Mouse (Mus musculus) embryo, embryonic 9.5 days (tissue): ENCODE measurements around the gene Grm8.

Experiments used
- DNase-seq: peaks from one replicate; pipeline ENCODE4 v3.0.0-alpha.2; 2017; ENCODE audit errors: extremely low spot score

Gene Grm8

DNA sequence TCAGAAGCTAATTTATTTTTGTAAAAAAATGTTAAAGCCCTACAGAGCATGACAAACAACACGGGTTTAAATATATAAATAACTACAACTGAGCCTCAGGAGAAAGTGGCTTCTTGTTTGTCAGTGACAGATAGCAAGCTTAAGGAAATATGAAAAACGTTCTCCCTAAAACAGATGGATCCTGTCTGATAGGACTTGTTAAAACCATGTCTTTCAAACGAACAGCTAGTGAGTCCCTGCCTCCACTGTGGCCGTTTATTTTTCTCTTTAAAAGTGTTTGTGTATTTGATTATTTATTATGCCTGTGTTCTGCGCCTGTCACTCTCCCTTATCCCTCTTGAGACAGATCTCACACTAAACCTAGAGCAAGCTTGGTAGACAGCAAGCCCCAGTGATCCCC lies 489.9 kb downstream of the Grm8 start:
- no peak for DNase-seq

DNA sequence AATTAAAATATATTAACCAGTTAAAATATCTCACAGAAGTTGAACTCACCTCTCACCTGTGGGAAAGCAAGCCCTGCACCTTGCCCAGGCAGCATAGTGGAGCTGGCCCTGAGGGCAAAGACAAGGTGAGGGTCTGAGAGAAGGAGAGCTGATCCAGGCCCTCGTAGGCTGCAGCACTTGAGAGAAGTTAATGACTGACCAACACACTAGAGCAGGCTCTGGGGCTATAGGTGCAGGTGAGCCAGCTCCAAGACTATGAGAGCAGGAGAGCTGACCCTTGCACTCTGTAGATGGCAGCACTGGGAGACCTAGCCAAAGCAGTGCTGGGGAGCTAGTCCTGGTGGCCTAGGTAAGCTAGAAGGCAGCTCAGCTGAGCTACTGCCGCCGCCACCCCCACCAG lies 499.1 kb downstream of the Grm8 start:
- DNase-seq: no peak

DNA sequence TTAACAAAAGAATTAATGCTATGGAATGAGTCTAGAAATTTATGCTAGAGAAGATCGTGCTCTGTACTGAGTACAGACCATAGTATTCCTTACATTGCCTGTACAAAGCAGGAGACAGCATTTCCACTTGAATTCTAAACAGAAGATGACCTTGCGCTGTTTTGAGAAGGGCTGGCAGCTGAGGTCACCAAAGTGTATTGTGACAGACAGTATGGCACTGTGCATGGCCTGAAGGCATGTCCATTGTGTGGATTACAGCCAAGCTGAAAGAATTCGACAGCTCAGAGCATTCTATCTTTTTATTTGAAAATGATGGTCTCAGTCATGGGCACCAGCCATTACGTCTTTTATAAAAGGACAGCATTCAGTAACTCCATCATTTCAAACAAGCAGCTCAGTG lies 517.5 kb downstream of the Grm8 start:
- no peak for DNase-seq

DNA sequence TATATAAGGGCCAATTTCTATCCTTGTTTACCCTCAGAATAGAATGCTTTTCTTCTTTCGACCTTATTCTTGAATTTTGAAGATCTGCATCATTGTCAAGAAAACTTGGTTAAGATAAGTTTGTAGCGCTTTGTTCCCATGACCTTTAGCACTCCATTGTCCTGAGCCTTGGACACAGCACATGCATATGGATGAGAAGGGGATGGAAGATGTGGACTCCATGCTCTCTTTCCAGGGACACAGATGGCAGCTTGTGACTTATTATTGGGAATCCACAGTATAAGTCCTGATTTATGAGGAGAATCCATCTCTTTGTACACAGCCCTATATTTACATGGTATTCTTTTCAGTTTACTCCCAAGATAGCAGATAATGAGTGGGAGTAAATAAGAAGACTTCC lies 554.5 kb downstream of the Grm8 start:
- no peak for DNase-seq

DNA sequence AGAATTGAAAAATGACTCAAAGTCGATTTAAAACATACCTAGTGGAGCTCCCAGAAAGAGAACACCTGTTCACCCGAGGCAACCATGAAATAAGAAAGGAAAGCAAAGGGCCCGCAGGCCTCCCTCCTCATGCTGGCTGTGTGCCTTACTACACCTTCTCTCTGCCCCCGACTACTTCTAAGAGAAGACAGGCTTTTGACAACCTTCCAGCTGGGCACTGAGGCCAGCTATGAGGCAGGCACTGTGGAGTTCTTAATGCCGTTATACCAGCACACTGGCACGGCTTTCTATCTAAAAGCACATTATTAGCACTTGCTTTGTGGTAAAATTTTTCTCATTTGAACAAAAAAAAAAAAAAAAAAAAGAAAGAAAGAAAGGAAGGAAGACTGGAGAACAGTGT lies 589.5 kb downstream of the Grm8 start:
- DNase-seq: no peak

DNA sequence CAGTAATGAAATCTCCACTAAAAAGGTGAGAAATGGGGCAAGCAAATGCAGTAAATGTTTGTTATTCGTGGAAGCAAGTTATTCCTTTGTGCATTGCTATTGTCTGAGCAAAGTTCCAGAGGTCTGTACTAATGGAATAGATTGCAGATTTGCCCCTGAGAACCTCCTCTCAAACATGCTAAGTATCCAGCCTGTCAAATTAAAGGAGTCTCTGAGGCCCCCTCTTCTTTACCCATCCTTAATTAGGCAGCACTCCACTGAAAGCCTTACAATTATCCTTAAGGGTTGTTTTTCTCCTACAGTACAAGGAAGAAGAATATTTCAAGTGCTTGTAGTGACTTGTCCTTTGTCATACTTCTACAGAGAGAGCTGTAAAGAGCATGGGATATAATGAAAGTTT lies 617.4 kb downstream of the Grm8 start:
- no peak for DNase-seq

DNA sequence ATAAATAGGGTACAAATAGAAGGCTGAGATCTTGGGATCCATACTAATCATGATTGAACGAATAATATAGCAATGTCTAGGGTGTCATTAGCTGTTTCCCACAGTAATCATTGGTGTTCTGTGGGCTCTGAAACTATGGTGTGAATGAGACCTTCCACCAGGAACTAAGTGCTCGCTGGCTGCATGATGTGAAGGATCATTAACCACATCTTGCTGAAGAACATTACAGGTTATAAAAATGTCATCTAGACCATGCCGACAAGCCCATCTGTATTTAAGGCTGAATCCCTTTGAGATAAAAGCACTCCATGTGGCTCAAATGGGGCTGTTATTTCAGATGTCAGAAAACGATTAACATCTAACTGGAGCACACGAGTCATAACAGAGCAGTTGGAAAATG lies 674.0 kb downstream of the Grm8 start:
- DNase-seq: no peak

DNA sequence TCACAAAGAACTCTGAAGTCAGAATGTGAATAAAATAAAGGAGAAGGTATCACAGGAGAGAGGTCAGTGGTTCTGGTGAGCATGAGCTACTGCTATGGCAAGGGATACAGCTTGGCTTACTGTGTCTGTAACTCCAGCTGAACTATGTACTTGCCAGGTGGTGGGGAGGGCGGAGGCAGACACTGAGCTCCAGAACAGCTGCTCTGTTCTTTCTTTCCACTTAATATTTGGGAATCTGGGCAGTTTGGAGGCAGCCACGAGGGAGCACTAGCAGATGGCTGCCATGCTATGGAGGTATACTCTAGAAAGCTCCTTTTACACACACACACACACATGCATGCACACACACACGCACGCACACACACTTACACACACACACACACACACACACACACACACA lies 726.5 kb downstream of the Grm8 start:
- DNase-seq: no peak

DNA sequence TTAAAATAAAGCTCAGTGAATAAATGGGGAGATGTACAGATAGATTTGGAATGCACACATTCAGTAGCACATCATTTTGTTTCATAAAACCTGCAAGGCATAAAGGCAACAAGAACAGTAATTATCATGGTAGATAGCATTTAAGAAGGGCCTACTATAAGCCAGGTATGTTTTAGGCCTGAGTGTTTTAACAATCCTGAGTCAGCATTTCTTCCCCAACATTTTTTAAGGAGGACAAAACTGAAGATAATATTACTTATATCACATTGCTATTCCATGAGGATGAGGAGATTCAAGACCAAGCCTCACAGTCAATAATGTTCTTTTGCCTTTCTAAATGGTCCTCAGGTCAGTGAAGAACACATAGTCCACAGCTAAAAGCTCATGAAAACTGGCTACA lies 762.6 kb downstream of the Grm8 start:
- DNase-seq: no peak

DNA sequence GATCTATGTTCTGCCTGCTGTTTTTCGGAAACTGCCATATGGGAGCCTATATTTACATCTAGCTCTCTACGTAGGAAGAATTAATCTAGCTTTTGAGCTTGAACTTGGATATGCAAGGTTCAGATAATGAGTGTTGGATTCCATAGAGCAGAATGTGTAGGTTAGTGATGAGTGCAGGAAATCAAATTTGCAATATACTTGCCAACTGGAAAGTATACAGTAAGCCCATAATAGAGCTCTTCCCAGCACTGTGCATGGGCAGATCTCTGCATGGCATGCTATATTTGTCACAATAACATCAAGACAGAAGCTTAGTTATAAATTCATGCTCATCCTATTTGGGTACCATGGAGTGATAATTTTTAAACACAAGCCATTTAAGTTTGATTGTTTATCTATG lies 763.9 kb downstream of the Grm8 start:
- DNase-seq: no peak

DNA sequence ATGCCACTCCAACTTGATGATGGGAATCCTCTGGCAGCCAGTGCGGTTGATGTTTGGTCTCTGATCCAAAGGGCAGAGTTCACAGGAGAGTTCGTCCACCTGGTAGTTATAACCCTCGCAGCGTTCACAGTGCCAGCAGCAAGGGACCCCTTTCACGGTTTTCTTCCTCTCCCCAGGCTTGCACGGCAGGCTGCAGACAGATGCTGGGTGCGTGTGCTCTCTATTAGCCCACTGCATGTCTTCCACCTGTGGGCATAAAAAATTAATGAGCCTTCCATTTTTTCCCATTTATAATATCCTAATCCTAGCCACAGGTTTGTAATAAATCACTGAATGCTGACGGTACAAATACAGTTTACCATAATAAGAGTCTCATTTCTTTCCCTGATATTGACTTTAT lies 771.2 kb downstream of the Grm8 start:
- no peak for DNase-seq

DNA sequence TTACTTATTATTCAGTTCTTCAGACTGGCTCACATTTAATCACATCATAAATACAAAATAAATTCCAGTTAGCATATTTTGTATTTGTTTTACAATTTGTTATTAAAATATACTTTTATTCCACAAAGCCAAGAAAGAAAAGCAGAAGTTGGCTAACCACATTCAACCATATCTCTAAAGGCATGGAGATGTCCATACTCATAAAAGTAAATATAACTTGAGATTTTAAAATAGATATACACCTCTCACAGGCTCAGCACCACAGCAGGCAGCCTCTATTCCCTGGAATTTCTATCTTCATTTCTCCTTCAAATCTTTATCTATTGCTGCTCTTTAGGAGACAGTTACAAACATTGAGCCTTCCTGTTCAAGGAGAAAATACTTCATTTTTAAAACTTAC lies 774.5 kb downstream of the Grm8 start:
- no peak for DNase-seq

DNA sequence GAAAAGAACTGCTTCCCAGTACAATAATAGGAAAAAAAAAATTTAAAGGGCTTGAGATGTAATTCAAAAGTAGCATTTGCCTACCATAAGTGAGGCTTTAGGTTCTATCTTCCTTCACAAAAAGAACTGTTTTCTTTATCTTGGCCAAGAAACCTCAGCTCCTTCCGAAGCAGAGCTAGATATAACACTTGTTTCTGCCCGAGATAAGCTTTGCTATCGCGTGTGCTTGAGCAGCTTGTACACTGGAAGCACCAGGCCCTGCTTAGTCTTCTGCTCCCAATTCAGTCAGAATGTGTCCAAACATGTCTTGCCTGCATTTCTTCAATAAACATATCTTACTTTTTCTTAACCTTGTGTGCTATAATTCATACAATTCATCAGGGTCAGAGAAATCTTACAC lies 783.8 kb downstream of the Grm8 start:
- DNase-seq: no peak

DNA sequence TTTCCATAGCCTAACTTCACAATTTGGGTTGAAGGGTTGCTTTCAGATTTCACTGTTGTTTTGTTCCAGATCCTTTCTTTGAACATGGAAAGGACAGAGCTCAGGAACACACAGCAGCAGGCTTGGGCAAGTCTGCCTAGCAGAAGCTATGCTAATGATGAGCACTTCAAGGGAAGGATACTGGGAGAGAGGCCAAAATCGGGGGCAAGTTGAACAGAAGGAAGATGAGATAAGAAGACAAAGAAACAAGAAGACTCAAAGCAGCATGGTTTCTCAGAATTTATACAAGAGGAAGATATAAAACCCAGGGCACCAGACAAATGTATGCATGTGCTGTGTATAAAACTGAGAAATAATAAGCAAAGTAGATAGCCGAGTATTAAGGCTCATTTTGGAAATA lies 786.7 kb downstream of the Grm8 start:
- DNase-seq: no peak

DNA sequence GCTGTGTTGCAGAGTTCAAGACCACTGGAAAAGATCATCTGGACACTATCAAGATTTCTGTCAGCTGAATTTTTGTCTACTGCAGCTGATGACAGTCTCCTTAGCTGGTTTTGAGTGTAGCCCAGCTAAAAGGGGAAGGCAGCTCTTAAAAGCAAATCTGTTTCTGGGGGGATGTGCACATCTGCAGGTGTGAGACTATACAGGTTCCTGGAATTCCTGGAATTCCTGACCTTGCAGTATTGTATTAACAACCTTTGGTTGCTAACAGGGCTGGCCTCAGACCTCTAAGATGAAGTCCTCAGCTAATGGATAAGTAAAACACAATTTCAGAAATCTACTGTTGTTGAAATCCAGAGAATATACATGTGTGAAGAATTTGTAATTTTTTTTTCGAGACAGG lies 788.7 kb downstream of the Grm8 start:
- no peak for DNase-seq

DNA sequence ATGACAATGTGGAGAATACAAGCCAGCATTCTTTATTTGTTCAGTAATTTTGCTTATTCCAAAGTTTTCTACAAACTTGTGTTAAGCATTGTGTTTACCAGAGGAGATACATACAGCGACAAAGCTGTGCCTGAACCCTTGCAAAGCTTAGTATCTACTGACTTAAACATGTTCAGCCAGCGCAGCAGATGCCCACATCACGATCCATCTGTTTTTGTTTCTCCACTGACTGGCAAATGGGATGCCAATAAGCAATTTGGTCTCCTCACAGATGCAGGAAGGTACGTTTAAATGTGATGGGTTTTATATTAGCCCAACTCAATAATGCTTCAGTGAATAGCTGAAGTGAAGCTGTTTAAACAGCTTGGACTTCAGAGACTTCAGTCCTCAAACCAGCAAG lies 794.8 kb downstream of the Grm8 start:
- DNase-seq: no peak

DNA sequence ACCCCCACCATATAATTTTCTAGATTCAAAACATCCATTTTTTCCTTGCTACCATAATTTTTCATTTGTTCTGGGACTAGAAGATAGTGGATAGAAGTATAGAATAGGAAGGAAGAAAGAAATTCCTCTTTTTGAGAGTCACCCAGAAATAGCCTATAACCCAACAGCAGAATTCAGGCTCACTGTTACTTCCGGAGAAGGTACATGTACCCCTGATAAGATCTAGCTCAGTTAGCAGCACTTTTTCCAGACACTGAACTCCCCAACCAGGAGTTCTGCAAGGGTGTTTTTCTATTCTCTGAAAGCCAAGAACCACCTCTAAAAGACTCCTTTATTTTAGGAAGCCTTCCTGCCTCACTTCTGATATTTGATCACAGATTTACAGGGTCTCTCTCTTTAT lies 816.4 kb downstream of the Grm8 start:
- no peak for DNase-seq

DNA sequence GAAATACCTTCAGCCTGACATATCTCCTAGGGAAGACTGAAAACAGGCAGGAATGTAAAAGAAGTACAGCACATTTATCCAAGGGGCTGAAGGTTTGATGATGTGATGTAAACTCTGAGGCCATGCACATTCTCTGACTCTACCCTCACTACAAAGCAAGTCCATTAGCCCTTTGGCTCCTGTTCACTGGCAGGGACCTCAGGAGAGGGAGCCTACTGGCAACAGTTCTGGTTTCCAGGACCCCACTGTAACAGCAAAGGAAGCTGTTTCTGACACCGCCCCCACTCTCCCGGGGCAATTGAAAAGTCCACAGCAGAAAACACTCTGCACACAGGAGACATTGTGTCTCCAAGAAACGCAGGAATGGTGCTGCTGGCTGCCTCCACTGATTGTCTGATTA lies 817.6 kb downstream of the Grm8 start:
- no peak for DNase-seq

DNA sequence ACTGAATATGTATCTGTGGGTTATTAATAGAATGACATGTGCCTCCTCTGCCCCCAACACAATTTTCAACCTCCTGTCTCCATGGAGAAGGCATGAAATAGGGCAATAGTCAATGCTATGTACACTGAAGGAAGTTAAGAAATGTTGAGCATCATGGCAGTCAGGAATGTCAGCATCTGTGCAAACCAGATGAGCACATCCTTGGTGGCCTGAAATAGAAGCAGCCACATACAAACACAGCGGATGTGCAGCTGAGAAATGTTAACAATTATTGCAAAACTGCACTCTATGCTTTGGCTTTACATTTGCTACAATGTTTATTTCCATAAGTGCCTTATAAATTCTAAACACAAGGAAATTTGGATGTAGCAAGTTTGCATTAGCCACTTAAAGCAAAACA lies 819.0 kb downstream of the Grm8 start:
- DNase-seq: no peak

DNA sequence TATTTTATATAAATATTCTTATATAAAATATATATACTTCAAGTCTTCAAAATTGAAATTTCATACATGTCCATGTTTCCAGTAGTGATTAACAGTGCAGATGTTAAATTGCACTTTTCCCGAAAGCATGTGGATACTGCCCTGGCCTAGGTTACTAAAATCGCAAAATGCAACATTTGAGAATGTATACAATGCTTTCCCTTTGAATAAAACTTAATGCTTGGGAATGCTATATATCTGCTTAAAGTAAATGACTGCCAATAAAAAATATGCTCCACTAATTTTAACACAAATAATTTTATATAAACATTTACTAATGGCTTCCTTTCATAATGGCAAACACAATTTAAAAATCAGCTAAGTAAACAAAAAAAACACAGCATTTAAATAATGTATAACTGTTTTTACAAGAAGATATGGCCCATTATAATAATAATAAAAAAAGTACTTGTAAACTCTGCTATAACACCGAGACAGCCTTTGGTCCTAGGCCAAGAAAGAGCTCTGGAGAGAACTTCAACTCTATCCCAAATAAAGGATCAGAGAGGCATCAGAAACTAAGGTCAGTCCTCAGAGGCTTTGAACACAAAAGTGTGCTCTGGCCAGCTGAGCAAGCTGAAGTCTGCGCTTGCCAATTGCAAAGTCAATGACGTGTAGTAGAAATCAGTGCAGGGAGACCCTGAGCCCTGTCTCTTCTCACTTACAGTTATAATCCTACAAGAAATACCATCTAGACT lies 820.5 kb downstream of the Grm8 start:
- DNase-seq: no peak

DNA sequence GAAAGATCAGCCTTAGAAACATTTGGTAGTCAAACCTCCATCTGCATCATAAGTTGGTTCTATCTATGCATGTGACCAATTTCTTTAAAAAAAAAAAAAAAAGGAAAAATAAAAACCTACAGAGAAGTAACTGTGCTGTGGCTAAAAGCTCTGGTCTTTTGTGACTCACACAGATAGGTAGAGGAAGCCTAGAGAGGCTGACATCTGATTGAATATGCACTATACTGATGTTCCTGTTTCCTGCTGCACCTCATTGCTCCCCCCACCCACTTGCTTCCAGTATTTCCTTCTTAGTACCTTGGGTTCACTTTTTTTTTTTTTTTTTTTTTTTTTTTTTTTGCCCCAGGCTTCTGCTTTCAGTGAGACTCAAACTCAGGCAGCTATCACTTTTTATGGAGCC lies 824.6 kb downstream of the Grm8 start:
- no peak for DNase-seq

DNA sequence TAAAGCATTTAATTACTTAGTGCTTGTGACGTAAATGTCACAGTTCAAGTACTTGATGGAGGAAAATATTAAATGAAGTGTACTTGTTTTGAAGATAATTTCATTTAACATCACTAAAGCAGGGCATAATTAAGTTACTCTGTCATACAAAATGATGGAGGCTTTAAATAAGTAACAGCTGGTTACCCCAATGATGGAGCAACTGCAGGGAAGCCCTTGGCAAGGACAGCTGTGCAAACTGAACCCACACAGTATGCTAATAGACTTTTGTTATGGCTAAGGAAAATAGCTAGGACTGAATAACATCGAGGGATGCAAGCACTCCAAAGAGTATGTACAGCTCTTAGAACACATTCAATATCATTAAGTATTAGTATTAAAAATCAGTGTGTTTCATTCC lies 829.6 kb downstream of the Grm8 start:
- DNase-seq: no peak

DNA sequence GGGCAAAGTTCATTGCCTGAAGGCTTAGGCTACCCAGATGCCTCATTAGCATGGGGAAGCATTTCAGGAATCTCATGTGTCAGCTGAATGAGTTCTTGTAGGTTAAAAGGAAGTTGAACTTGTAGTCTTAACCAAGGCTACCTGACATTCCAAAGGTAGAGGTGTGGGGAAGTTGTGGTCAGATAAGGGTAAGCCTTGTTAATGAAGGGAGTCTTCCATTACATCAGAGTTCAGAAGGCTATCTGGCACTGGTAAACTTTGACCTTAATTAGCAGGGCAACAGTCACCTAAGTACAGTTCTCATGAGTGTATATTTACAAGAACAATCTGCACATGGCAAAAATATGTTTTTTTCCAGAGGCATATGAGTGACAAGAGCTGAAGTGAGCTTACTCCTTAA lies 870.0 kb downstream of the Grm8 start:
- DNase-seq: no peak

DNA sequence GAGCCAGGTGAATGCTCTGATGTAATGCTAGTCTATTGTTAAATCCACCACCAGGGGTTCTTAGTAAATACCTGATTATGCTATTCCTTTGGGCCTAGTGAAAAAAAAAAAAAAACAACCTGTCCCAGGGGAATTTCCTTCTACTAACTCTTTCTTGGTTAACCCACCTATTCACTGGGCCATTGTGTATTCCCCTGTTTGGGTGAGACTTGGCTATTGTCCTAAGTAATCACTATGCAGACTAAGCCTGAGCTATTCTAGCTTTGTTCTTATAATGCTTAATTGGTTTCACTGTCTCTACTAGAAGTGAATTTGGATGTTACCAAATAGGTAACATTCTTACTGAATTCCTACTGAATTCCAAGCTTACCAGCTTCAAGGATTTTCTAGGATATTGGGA lies 872.4 kb downstream of the Grm8 start:
- no peak for DNase-seq

DNA sequence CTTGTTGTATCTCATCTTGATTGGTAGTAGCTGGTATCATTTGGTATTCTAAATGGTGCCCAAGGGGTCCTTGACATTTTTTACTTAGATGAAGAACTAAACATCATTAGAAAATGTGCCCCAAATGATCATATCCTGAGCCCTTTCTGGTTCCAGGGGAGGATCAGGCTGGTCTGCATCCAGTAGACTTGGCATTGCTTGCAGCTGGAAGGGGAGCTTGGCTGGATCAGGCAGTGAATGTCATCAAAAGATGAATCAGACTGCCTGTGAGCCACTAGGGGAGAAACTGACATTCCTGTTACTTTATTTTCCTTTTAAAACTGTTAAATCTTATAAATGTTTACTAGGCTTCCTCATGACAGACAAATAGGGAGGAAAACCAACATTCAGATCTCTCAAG lies 894.6 kb downstream of the Grm8 start:
- DNase-seq: no peak
